Mouse (Mus musculus) urinary bladder, adult 2 months (tissue): ENCODE data around the gene Paox. TPM values are rescaled to one million over a fixed set of nuclear protein-coding genes. Genes with fewer than 3 reads are reported as not detected.
"Not testable (repeated sequence)": the region's sequence is repeated elsewhere in the genome, so short reads cannot be mapped to it uniquely, and the experiment has no call there.

Experiments
- DNase-seq: peaks from one replicate; pipeline ENCODE4 v3.0.0; 2022; ENCODE audit warnings: low spot score
- polyA plus RNA-seq: library from polyadenylated mRNA; depleted of rRNA; stranded (reverse); fragments of >200 nt; gene quantifications from 2 replicates; pipeline ENCODE4 v1.2.3, GENCODE M21; 2012

Paox gene
- polyA plus RNA-seq, 1 experiment, result 8.1 TPM

DNA sequence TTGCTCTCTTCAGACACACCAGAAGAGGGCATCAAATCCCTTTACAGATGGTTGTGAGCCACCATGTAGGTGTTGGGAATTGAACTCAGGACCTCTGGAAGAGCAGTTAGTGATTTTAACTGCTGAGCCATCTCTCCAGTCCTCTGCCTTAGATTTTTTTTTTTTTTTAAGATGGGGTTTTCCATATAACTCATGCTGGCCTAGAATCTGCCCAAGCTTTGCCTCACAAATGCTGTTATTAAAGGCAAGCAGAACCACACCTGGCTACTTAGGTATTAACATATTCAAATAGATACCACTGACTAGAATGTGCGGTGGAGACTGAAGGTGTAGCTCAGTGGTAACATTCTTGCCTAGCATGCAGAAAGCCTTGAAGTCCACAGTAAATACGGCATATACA lies 4.9 kb downstream of the Paox start:
- DNase-seq, result no peak

DNA sequence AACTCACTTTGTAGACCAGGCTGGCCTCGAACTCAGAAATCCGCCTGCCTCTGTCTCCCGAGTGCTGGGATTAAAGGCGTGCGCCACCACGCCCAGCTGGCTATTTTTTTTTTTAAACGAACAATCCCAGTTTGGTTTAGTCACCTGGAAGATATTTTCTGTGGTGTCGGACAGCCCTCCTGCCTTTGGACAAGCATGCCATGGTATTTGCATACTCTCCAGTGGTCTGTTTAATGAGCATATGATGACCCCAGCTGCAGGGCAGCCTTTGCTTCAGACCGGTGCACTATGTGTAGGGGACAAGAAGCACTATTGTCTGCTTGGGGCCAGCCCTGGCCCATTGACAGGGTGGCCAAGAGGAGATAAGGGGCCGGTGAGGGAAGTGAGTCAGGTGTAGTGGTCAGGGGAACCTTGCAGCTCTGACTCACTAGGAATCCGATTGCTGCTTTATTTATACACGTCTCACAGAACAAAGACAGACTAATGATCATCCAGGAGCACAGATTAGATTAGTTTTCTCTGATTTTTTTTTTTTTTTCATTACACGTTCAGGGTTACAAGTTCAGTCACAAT lies 5.8 kb downstream of the Paox start:
- DNase-seq, result no peak

DNA sequence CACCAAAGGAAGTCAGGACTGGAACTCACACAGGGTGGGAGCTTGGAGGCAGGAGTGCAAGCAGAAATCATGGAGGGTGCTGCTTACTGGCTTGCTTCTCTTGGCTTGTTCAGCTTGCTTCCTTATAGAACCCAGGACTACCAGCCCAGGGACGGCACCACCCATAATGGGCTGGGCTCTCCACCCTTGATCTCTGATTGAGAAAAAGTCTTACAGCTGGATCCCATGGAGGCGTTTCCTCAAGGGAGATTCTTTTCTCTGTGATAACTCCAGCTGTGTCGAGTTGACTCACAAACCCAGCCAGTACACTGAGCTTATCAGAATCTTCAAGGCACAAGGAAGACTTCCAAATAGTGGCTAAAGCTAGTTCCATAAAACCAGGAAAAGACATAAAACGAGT lies 7.2 kb downstream of the Paox start:
- no peak for DNase-seq

DNA sequence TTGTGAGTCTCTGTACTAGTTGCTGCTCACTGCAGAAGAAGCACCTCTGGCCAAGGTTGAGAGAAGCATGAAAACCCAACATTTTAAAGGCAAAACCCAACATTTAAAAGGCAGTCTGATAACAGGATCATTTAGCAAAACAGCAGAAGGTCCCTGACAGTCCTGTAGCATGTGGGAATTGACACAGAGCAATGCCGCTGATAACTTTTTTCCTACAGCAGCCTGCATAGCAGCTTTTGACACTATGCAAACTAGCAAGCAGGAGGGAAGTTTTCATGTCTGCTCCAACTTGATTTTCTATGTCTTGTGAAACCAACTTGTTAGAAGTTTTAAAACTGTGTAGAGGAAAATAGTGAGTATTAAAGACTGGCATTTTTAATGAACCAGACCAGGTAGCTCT lies 8.8 kb downstream of the Paox start:
- no peak for DNase-seq

DNA sequence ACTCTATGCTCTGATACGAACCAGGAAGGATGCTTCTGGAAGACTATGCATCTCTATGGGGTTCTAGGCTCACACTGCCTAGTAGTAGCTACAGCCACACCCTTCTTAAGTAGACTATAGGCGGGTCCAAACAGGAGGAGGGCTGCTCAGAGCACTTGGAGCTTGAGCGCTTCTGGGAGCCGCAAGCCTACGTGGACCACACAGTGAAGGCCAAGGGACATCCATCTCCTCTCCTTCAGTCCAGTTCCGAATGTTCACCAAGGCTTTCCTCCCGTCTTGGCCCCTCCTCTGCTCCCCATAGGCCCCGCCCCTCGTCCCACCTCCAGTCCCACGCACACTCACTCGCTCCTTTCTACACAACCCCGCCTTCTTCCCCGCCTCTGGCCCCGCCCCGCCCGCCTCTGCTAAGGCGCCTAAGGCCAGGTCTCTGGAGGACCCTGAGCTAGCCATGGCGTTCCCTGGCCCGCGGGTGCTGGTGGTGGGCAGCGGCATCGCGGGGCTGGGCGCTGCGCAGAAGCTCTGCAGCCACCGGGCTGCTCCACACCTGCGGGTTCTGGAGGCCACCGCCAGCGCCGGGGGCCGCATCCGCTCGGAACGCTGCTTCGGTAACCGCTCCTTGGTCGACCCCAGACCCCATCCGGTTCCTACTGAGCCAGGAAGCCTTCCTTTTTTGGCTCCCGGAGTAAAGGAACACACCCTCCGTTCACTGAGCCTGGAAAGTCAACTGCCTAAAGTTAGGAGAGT lies 9.9 kb downstream of the Paox start:
- peak; percentile 74 for DNase-seq

- DNase-seq, result no peak
Observed at GRCm38 (mm10) chr7:140126022-140126350, 10.4 kb downstream of the Paox start.

DNA sequence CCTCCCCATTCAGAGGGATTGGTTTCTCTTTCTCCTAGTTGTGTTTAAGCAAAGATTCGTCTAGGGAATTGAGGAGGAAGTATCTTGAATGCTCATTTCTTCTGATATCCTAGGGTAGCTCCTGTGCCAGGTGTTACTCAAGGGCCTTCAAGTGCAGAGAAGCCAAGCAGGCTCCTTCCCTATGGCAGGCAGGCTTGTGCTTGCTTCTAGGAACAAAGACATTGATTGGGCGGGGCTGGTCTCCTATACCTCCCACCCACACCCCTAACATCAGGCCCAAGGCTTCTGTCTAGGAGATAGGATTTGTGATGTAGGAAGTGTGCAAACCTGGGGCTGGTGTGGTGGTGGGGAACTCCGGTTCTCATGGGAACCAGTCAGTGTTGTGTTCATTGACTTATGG lies 11.3 kb downstream of the Paox start:
- no peak for DNase-seq

- DNase-seq, result no peak
Observed at GRCm38 (mm10) chr7:140127911-140128310, 12.3 kb downstream of the Paox start.

GRCm38 (mm10) chr7:140132184-140132583 lies 16.6 kb downstream of the Paox start:
- DNase-seq, result not testable (repeated sequence)

- DNase-seq, result not testable (repeated sequence)
Observed at GRCm38 (mm10) chr7:140134033-140134432, 18.4 kb downstream of the Paox start.

DNA sequence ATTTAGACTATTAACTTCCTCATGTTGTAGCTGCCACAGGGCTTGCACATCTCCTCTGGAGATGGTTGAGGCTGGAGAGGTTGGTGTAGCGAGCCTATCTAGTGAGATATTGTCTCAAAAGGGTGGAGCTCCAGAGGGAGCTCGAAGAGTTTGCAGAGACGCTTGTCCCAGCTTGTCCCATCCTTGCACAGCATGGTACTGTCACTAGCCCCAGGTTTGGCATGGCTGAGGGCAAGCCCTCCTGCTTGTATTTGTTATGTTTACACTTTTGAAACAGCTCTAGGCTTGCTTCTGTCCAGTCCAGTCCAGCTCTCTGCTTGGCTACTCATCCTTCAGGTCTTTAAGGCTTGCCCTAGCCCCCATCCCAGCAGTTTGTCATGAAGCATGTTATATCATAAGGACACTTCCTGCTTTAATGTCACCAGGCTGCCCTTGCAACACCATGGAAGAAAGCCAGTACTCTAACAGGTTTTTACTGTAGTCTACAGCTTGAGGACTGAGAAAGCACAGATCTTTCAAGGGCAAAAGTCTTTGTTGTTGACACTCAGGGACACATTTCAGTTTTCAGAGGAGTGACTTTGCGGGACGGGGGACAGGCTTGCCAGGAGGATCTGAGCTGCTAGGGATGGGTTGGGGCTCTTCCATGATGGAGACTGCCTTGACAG lies 19.6 kb downstream of the Paox start:
- no peak for DNase-seq

GRCm38 (mm10) chr7:140137135-140138020 lies 21.8 kb downstream of the Paox start, which contains the start of gene Mtg1:
TSS of gene Mtg1 (plus strand) at chr7:140137564.
- DNase-seq, result peak; percentile 98

DNA sequence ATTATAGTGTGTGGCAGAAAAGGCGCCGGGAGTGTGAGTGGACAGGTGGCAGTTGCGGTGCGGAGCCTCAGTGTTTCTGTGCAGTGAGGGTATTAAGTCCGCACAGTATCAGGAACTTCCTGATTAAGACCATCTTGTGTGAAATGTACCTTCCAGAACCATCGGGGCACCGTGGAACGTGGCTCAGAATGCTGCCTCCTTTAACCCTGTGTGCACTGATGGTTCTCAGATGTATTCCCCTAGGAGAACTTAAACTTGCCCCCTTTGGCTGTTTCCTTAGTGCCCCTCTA lies 22.4 kb downstream of the Paox start:
- DNase-seq, result no peak

- no peak for DNase-seq
Observed at GRCm38 (mm10) chr7:140141350-140141749, 25.8 kb downstream of the Paox start.

DNA sequence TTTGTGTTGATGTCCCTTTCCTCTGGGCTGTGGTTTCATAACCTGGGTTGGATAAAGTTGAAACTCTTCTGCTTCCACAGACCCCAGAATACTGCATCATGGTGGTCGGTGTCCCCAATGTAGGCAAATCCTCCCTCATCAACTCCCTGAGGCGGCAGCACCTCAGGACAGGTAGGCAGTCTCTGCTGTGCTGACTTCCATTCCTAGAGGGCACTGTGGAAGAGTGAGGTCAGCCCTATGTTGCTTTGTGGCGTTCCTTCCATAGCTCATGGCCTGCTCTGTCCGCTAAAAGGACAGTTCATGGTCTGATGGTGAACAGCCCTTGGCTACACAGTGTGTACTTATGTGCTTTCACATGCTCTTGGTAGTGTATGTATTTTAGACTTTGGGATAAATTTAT lies 29.0 kb downstream of the Paox start:
- no peak for DNase-seq

GRCm38 (mm10) chr7:140153383-140153782 lies 37.8 kb downstream of the Paox start:
- no peak for DNase-seq

- DNase-seq, result no peak
Observed at GRCm38 (mm10) chr7:140153829-140154217, 38.2 kb downstream of the Paox start.

DNA sequence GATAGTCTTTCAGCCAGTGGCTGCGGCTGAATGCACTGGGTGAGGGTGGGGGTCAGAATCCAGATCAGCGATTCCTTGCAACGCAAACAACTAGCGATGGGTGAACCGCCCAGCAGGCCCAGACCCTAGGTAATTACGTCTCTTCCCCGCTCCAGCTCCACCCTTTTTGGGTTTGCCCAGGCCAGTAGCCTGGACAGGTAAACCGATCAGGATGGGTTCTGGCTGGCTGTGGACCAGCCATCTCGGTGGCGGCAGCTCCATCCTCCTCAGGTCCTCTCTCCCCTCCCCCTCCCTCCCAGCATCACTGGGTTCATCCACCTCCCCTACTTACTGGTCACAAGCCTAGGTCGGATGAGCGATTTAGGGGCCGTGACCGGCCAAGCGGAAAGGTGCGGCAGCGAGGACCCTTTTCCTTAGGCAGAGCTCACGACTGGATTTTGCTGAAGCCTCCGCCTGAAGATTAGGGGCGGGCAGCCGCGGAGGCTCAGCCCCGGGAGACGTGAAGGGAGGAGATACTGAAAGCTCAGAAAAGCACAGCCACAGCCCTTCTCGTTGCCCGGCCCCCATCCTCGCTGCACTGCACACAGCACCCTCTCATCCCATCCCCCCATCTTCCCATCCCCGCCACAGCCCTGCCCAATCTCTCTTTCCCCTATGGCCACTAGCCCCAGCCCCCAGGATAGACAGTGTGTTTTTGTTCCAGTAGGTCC lies 38.8 kb downstream of the Paox start, which contains the start of gene Sprn:
Gene Sprn (minus strand): TSS at position 660 of the 710 bp plus-strand sequence.
- no peak for DNase-seq

DNA sequence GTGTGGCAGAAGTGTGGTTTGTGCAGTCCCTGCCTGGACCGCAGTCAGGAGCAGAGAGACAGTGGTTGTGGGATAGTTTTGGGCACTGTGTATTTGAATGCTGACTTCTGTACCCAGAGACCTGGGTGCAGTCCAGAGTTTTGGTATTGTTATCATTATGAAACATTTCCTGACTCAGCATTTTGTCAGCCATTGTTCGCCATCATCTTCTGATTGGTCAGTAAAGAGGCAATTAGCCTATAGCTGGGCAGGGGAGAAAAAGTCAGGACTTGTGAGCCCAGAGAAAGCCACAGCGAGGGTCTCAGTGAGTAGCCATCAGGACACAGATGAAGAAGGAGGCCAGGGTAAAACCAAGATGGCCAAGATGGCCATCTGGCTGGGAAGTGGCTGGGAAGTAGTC lies 44.8 kb downstream of the Paox start:
- DNase-seq, result no peak

GRCm38 (mm10) chr7:140164664-140165063 lies 49.1 kb downstream of the Paox start, which contains the start of gene Olfr522:
TSS of gene Olfr522 (minus strand) at chr7:140164764.
- DNase-seq, result no peak

- no peak for DNase-seq
Observed at GRCm38 (mm10) chr7:140167950-140168349, 52.4 kb downstream of the Paox start.

DNA sequence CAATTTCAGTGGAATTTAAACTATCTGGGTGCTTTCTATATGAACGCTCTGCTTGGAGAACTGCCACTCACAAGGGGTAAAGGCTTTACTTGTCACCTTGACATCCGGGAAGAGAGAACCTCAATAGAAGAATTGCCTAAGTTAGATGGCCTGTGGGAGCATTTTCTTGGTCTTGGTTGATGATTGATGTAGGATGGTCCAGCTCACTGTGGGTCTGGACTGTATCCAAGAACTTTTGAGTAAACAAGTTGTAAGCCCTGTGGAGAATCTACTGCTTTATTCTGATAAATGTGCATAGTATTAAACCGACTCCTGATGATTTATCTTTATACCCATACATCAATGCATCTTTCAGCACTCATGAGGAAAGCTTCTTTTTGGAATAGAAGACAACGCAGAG lies 53.8 kb downstream of the Paox start:
- no peak for DNase-seq
